Comparison of ENCODE assay signal across 8 mouse cellular contexts in genomic region chr6:71543686-71544499, GRCm38 (mm10). TPM values are rescaled to one million over a fixed set of nuclear protein-coding genes. Genes with fewer than 3 reads are reported as not detected.
DNase-seq lines count a peak whose midpoint lies in the region; ATAC-seq and TF ChIP-seq lines count a peak whose summit lies in the region.

Gene Chmp3 (plus strand): TSS chr6:71543797.

- H3K27ac ChIP-seq in ES-E14 (ENCODE audit: insufficient read depth, low read depth, low read length, poor library complexity, severe bottlenecking): peak within 1 kb of the TSS; percentile 96
- peak within 1 kb of the TSS; percentile 96 for H3K27ac ChIP-seq in forebrain, embryonic 16.5 days (ENCODE audit: low read length)
- peak within 1 kb of the TSS; percentile 100 for H3K27ac ChIP-seq in layer of hippocampus, adult 2 months
- peak within 1 kb of the TSS; percentile 99 for H3K27ac ChIP-seq in lung, embryonic 14.5 days (ENCODE audit: low read depth)
- peak within 1 kb of the TSS; percentile 91 for H3K27ac ChIP-seq in olfactory bulb, adult 2 months (ENCODE audit: insufficient read depth, low read depth, low read length)
- H3K27ac ChIP-seq in thymus, adult 2 months (ENCODE audit: control insufficient read depth, insufficient read depth, low read length): peak within 1 kb of the TSS; percentile 75

- intact Hi-C loops in heart, postnatal 36 days (cut with DNase I): loop anchor here (2.0 to 5.0 kb wide), 5 partner anchors 49 to 278 kb away; partner anchors contain the start of genes Kdm3a and Krcc1

- H3K36me3 ChIP-seq in ES-E14 (ENCODE audit: control insufficient read depth, insufficient read depth, low read length, poor library complexity, severe bottlenecking): no peaks in the 10 kb centered on the region
- H3K36me3 ChIP-seq in forebrain, embryonic 16.5 days (ENCODE audit: control insufficient read depth, insufficient read depth): peaks cover 3% of the 10 kb centered on the region; the same call in 1 of the 2 replicates
- H3K36me3 ChIP-seq in lung, embryonic 14.5 days (ENCODE audit: insufficient read depth): no peaks in the 10 kb centered on the region
- H3K36me3 ChIP-seq in thymus, adult 2 months (ENCODE audit: control insufficient read depth, insufficient read depth, low read length): no peaks in the 10 kb centered on the region

- H3K4me3 ChIP-seq in ES-E14 (ENCODE audit: insufficient read depth in 1 of 2, low read depth in 1 of 2, low read length in 2 of 2, poor library complexity in 1 of 2, severe bottlenecking in 1 of 2): peak within 1 kb of the TSS; percentile 83 to 84
- peak within 1 kb of the TSS; percentile 94 for H3K4me3 ChIP-seq in forebrain, embryonic 16.5 days (replicated peaks; ENCODE audit: low read length)
- H3K4me3 ChIP-seq in layer of hippocampus, adult 2 months: peak within 1 kb of the TSS; percentile 88
- H3K4me3 ChIP-seq in lung, embryonic 14.5 days (ENCODE audit: low read depth, low read length): peak within 1 kb of the TSS; percentile 84
- H3K4me3 ChIP-seq in olfactory bulb, adult 2 months (ENCODE audit: insufficient read depth, low read depth, low read length): peak within 1 kb of the TSS; percentile 63
- H3K4me3 ChIP-seq in thymus, adult 2 months (ENCODE audit: control insufficient read depth, insufficient read depth, low read length): peak within 1 kb of the TSS; percentile 91

- H3K4me2 ChIP-seq in forebrain, embryonic 16.5 days (ENCODE audit: low read length): peak within 1 kb of the TSS; percentile 63
- peak within 1 kb of the TSS; percentile 68 for H3K4me2 ChIP-seq in lung, embryonic 14.5 days

- peak; percentile 99 for ATAC-seq in forebrain, embryonic 16.5 days
- peak; percentile 98 for ATAC-seq in lung, embryonic 14.5 days (ENCODE audit: insufficient read depth)

- no peaks in the 10 kb centered on the region for H3K9me3 ChIP-seq in ES-E14 (ENCODE audit: control insufficient read depth, insufficient read depth, low read depth, low read length)
- no peaks in the 10 kb centered on the region for H3K9me3 ChIP-seq in forebrain, embryonic 16.5 days (ENCODE audit: control insufficient read depth, low read length)
- H3K9me3 ChIP-seq in lung, embryonic 14.5 days (ENCODE audit: low read depth, low read length): no peaks in the 10 kb centered on the region

- peaks cover 0 to 4% of the 10 kb centered on the region in 2 experiments; a peak in 1 of 4 replicates for H3K4me1 ChIP-seq in ES-E14 (ENCODE audit: control insufficient read depth in 2 of 2, insufficient read depth in 2 of 2, low read length in 2 of 2, poor library complexity in 1 of 2)
- peaks cover 7% of the 10 kb centered on the region for H3K4me1 ChIP-seq in forebrain, embryonic 16.5 days (replicated peaks; ENCODE audit: control insufficient read depth, insufficient read depth, low read length)
- no peaks in the 10 kb centered on the region for H3K4me1 ChIP-seq in lung, embryonic 14.5 days (ENCODE audit: insufficient read depth)
- peaks cover 3% of the 10 kb centered on the region; the same call in 1 of the 2 replicates for H3K4me1 ChIP-seq in olfactory bulb, adult 2 months (ENCODE audit: control insufficient read depth, insufficient read depth, low read length)
- peaks cover 3% of the 10 kb centered on the region; the same call in 1 of the 2 replicates for H3K4me1 ChIP-seq in thymus, adult 2 months (replicated peaks; ENCODE audit: control insufficient read depth, insufficient read depth, low read length)

- no peak for TF ChIP-seq CTCF in layer of hippocampus, adult 2 months (conservative IDR thresholded peaks at IDR 0.05)
- no peak for TF ChIP-seq CTCF in lung, embryonic 14.5 days (IDR thresholded peaks at IDR 0.05; ENCODE audit: low read depth)
- TF ChIP-seq CTCF in olfactory bulb, adult 2 months (IDR thresholded peaks at IDR 0.05; ENCODE audit: insufficient read depth, low read depth, low read length): no peak
- TF ChIP-seq CTCF in thymus, adult 2 months (IDR thresholded peaks at IDR 0.05; ENCODE audit: borderline replicate concordance, control insufficient read depth, extremely low read depth, insufficient read depth, low read length, poor library complexity): no peak

- peak within 1 kb of the TSS; percentile 99 for H3K9ac ChIP-seq in ES-E14 (ENCODE audit: insufficient read depth, low read depth, low read length, poor library complexity, severe bottlenecking)
- peak within 1 kb of the TSS; percentile 94 for H3K9ac ChIP-seq in forebrain, embryonic 16.5 days (replicated peaks; ENCODE audit: low read depth, low read length)
- H3K9ac ChIP-seq in lung, embryonic 14.5 days: peak within 1 kb of the TSS; percentile 96

- peak; percentile 64; the same call in 1 of the 2 replicates for TF ChIP-seq POLR2A in olfactory bulb, adult 2 months (IDR thresholded peaks at IDR 0.05; ENCODE audit: insufficient read depth, low read depth, low read length)
- peak; percentile 72 for TF ChIP-seq POLR2A in thymus, adult 2 months (IDR thresholded peaks at IDR 0.05; ENCODE audit: control insufficient read depth, extremely low read depth, insufficient read depth, low read length, poor library complexity)

- DNase-seq in ES-E14 (ENCODE audit: low read depth, low spot score): peak; percentile 88
- peak; percentile 94 for DNase-seq in cerebellum, adult 11-12 months
- DNase-seq in heart, postnatal 36 days: peak; percentile 98 to 99
- DNase-seq in layer of hippocampus, adult 2 months (ENCODE audit: low spot score in 2 of 2): peak; percentile 95 to 97
- DNase-seq in lung, embryonic 14.5 days: peak; percentile 96
- peak; percentile 95 for DNase-seq in thymus, adult 2 months

- in situ Hi-C loops in ES-E14 (cut with MboI; ENCODE audit: low sequenced_read_pairs in 2 of 2, unreplicated experiment in 2 of 2): no loop called here

- H3K27me3 ChIP-seq in forebrain, embryonic 16.5 days (replicated peaks; ENCODE audit: control insufficient read depth, insufficient read depth, low read length): no peaks in the 10 kb centered on the region
- H3K27me3 ChIP-seq in lung, embryonic 14.5 days (ENCODE audit: insufficient read depth, low read length): no peaks in the 10 kb centered on the region
- H3K27me3 ChIP-seq in thymus, adult 2 months (ENCODE audit: control insufficient read depth, insufficient read depth, low read length): no peaks in the 10 kb centered on the region

- WGBS in forebrain, embryonic 16.5 days: under 1% methylated on average over 59 of the region's 59 CpGs
- under 1% methylated on average over 59 of the region's 59 CpGs for WGBS in lung, embryonic 14.5 days
- under 1% methylated on average over 59 of the region's 59 CpGs for WGBS in olfactory bulb, adult 2 months
- under 1% methylated on average over 59 of the region's 59 CpGs for WGBS in thymus, adult 2 months

TF ChIP-seq in ES-E14, 5 proteins besides CTCF, POLR2A, EP300 and RAD21:
- TF ChIP-seq ZC3H11A (IDR thresholded peaks at IDR 0.05; ENCODE audit: borderline replicate concordance, low read depth, low read length) (no peak), ZNF384 (IDR thresholded peaks at IDR 0.05; ENCODE audit: low read depth, low read length) (no peak), HCFC1 (IDR thresholded peaks at IDR 0.05; ENCODE audit: borderline replicate concordance, insufficient read depth, low read length) (peak; percentile 43; the same call in 1 of the 2 replicates), CHD2 (IDR thresholded peaks at IDR 0.05; ENCODE audit: low read depth, low read length) (no peak), MAFK (IDR thresholded peaks at IDR 0.05; ENCODE audit: insufficient read depth, low read depth, low read length) (no peak)

RNA-seq across cellular contexts. Expression of gene Chmp3, which starts in this region (rescaled TPM):
- total RNA-seq in ES-E14 (2012; rRNA removed): 42.6 and 55.8 TPM in 2 replicates
- 66.8 and 70.1 TPM in 2 replicates for polyA plus RNA-seq in forebrain, embryonic 16.5 days (2015; fragmentation: Nextera tagmentation; extraction: Ambion mirVana)
- 10 to 100 TPM; 49.2 to 54.5 TPM for total RNA-seq in heart, postnatal 36 days (2021)
- 100 to 1,000 TPM in 1 of 2 experiments, 10 to 100 TPM in 1; 99.7 to 109 TPM for total RNA-seq in layer of hippocampus, adult 2 months (2021)
- polyA plus RNA-seq in lung, embryonic 14.5 days (2014; fragmentation: Nextera tagmentation; extraction: Ambion mirVana): 61.8 and 66.7 TPM in 2 replicates
- not detected in 2 replicates for polyA plus RNA-seq in olfactory bulb, adult 2 months (2012; ENCODE audit: insufficient read depth, insufficient read length, low replicate concordance, missing spikeins)
- 27.1 and 33.8 TPM in 2 replicates for polyA plus RNA-seq in thymus, adult 2 months (2012; rRNA removed)

Comparison
In these comparisons a context has a peak if more than half of its experiments do, and no peak if none do; other contexts are left out.
1. Peak in every context shown above with its lines: DNase-seq, ATAC-seq, H3K4me3 ChIP-seq and H3K27ac ChIP-seq.